Mouse (Mus musculus) right cerebral cortex, adult 2 months (tissue): Measurements from ENCODE around the gene Rpl29.
A peak's percentile ranks its signal among the peaks of the same experiment; 100 is the strongest.

Experiments used
- DNase-seq, 2 experiments: peaks; one replicate each; pipeline ENCODE4 v3.0.0; 2021 to 2022; ENCODE audit warnings: low spot score in 2 of 2

Rpl29 gene

GRCm38 (mm10) chr9:106417841-106418625 lies 11.2 kb upstream of the Rpl29 start:
- DNase-seq: peak; percentile 96 to 98

- no peak for DNase-seq
Measured at GRCm38 (mm10) chr9:106420608-106421007, 8.6 kb upstream of the Rpl29 start.

- no peak for DNase-seq
Measured at GRCm38 (mm10) chr9:106421033-106421864, 8.0 kb upstream of the Rpl29 start.

- DNase-seq: peak; percentile 89 to 94
Measured at GRCm38 (mm10) chr9:106421865-106422160, 7.4 kb upstream of the Rpl29 start.

GRCm38 (mm10) chr9:106428719-106429220 lies 484 bp upstream of the Rpl29 start:
- no peak for DNase-seq

- DNase-seq: no peak
Measured at GRCm38 (mm10) chr9:106430015-106430264, 686 bp downstream of the Rpl29 start.

GRCm38 (mm10) chr9:106433389-106433788 lies 4.1 kb downstream of the Rpl29 start:
- peak; percentile 55 to 64 for DNase-seq

- no peak for DNase-seq
Measured at GRCm38 (mm10) chr9:106436566-106436965, 7.3 kb downstream of the Rpl29 start.

GRCm38 (mm10) chr9:106442680-106443079 lies 13.4 kb downstream of the Rpl29 start:
- DNase-seq: no peak

- DNase-seq: no peak
Measured at GRCm38 (mm10) chr9:106444836-106445235, 15.6 kb downstream of the Rpl29 start.

GRCm38 (mm10) chr9:106447348-106447747 lies 18.1 kb downstream of the Rpl29 start, which contains the start of the genes Abhd14b and Abhd14a:
Gene Abhd14b, plus strand, starts transcription at chr9:106447459.
Gene Abhd14a, minus strand, starts transcription at chr9:106447678.
- peak; percentile 94 to 95 for DNase-seq

- no peak for DNase-seq
Measured at GRCm38 (mm10) chr9:106447951-106448350, 18.7 kb downstream of the Rpl29 start.

- DNase-seq: peak; percentile 66 to 79
Measured at GRCm38 (mm10) chr9:106448498-106449031, 19.3 kb downstream of the Rpl29 start.

GRCm38 (mm10) chr9:106449947-106450346 lies 20.7 kb downstream of the Rpl29 start:
- DNase-seq: no peak

- no peak for DNase-seq
Measured at GRCm38 (mm10) chr9:106450661-106451060, 21.4 kb downstream of the Rpl29 start.

GRCm38 (mm10) chr9:106451298-106451697 lies 22.0 kb downstream of the Rpl29 start:
- no peak for DNase-seq

GRCm38 (mm10) chr9:106451899-106452298 lies 22.6 kb downstream of the Rpl29 start:
- DNase-seq: no peak

- no peak for DNase-seq
Measured at GRCm38 (mm10) chr9:106452351-106452750, 23.1 kb downstream of the Rpl29 start.

- DNase-seq: no peak
Measured at GRCm38 (mm10) chr9:106452821-106453220, 23.6 kb downstream of the Rpl29 start.

- DNase-seq: peak in 1 of 2 experiments; percentile 46
Measured at GRCm38 (mm10) chr9:106453271-106454070, 24.2 kb downstream of the Rpl29 start, which contains the start of gene Pcbp4. Gene Pcbp4, plus strand, starts transcription at chr9:106453291.

GRCm38 (mm10) chr9:106454071-106454761 lies 25.0 kb downstream of the Rpl29 start:
- no peak for DNase-seq
